Mouse (Mus musculus) kidney, embryonic 15.5 days (tissue): Measurements from ENCODE around the gene Slmap. TPM values are rescaled to one million over a fixed set of nuclear protein-coding genes. Genes with fewer than 3 reads are reported as not detected.

Experiments
- polyA plus RNA-seq: library from polyadenylated mRNA; unstranded; fragments of >200 nt; fragmentation: Nextera tagmentation; extraction: Ambion mirVana; gene quantifications from 2 replicates; pipeline ENCODE4 v1.2.1, GENCODE M21; 2015

The Slmap gene
- polyA plus RNA-seq, 1 experiment from 2014 or later: 19.5 TPM

Other genes with a start within 250 kb of the Slmap start
- gene Dennd6a, start 38.9 kb upstream of the Slmap start, polyA plus RNA-seq: 31.7 and 34.2 TPM in 2 replicates
- gene Arf4, start 103.1 kb upstream of the Slmap start, polyA plus RNA-seq: 594 and 610 TPM in 2 replicates
- gene Pde12, start 135.0 kb upstream of the Slmap start, polyA plus RNA-seq: 9.7 and 9.9 TPM in 2 replicates
- 0.09 and 0.17 TPM in 2 replicates for gene Dnah12, start 158.3 kb upstream of the Slmap start, polyA plus RNA-seq